Mouse (Mus musculus) heart, adult 18-20 months (tissue): ENCODE measurements around the gene Cntnap5a. TPM values are rescaled to one million over a fixed set of nuclear protein-coding genes. Genes with fewer than 3 reads are reported as not detected.
"Not testable (repeated sequence)": the region's sequence is repeated elsewhere in the genome, so short reads cannot be mapped to it uniquely, and the experiment has no call there.

ENCODE experiments used
- DNase-seq, 2 experiments: peaks; one replicate each; pipeline ENCODE4 v3.0.0; 2021 to 2022; ENCODE audit warnings: mixed read lengths in 1 of 2
- total RNA-seq, 2 experiments: library from RNA; stranded (reverse); gene quantifications; 2 replicates each; pipeline ENCODE4 v1.2.3; 2021

The Cntnap5a gene
- total RNA-seq, 2 experiments from 2014 or later, result 0.02 TPM; not detected in 1

DNA sequence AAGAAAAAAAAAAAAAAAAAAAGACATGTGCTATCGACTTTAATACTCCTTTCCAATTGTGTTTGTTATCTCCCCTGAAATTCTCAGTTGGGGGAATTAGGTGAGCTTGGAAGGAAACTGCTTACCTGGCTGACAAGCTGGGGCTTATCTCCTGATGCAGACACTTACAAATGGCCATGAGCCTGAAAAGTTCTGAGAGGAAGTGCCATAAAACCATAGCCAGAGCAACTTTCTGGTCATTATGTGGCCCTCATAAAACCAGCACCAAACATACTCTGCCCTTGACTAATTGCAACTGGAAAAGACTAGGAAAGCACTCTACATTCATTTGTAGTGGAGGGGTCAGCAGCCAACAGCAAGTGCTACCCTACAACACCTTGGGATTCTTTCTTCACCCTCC, 359.5 kb downstream of the Cntnap5a start:
- DNase-seq, result no peak

GRCm38 (mm10) chr1:116107010-116107723, 422.6 kb downstream of the Cntnap5a start:
- DNase-seq, result no peak

DNA sequence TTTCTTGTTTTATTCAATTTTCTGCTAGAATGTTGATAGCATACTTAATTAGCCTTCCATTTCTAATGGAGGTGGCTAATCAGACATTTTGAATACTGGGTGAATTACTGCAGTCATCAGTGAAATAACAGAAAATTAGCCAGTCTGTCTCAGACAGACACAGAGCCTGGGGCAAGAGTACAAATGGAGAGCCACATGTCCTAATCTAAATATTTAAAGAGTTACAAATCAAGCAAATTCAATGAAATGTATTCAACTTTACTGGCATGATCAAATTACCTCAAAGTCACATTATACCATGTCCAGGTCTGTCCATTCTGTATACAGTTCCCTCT, 423.1 kb downstream of the Cntnap5a start:
- no peak for DNase-seq

- DNase-seq, result no peak
These were observed 423.8 kb downstream of the Cntnap5a start for GRCm38 (mm10) chr1:116108381-116108780.

DNA sequence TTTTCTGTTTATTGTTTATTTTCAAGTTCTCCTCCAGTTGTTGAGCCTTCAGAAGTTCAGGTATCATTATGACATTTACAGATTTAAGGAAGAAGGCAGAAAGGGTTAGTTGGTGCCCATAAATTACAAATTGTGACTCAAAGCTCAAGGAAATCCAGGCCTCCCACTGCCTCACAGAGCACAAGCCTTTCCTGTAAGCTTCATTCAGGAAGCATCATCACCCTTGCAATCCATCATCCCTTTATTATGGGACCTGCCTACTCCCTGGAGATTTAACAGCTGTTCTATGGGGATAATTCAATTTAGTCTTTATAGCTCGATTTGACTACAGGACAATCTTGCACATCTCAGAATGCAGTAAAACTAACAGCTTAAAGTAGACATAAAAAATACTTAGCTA, 441.2 kb downstream of the Cntnap5a start:
- DNase-seq, result no peak

GRCm38 (mm10) chr1:116127085-116127484, 442.5 kb downstream of the Cntnap5a start:
- DNase-seq, result no peak

- DNase-seq, result no peak
These were observed 444.1 kb downstream of the Cntnap5a start for GRCm38 (mm10) chr1:116128450-116129246.

DNA sequence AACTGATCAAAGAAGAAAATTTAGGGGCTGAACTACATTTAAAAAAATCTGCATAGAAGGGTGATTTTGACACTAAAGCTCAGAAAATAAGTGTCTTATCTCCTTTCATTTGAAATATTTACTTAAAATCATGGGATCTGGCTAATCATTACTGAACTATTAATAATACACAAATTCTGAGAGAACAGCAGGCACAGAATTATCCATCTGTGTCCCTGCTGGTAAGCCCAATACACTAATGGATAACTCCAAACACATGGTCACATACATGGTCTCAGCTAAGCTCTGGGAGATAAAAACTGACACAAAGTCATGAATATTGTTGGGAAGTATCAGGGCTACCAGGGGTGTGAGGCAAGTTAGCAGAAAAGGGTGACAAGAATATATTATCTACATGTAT, 447.9 kb downstream of the Cntnap5a start:
- no peak for DNase-seq

DNA sequence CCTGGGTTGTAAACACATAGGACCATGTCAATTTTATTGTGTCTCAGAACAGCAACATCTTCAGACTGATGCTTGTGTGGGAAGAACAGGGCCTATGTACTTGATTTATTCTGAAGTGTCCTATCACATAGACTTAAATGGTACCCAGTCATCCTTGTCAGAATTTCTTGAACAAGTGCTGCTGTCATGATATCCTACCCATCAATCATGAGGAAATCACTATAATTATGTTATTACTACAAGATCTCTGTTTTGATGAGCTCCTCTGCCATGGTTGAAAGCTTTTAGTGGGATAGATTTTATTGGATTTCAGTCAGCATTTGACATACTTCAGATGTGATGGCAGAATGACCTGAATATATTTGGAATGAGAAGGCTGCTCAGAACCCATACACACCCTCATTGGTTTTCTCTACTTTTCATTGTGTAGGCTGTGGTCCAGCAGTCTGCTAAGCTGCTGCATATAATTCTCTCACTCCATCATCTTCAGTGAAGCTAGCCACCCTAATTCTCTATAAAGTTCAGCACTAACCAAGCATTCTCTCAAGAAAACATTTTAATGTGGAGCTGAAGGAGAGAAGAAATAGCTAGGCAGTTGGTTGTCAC, 465.3 kb downstream of the Cntnap5a start:
- no peak for DNase-seq

DNA sequence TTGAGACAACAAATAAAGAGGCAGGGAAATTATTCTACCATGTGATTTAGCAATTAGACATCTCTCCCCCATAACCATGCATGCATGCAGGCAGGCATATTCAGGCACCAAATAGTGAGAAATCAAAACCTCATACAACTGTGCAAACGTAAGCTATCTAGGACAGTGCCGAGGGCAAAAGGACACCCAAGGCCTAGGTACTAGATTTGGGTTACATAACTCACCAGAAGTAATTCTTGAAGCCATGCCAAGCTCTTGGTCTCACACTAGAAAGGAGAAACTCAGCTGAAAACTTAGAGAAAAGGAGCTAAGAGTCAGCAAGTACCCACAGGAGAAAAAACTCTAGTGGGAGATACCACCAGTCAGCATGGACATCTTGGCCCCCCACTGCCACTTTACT, 499.9 kb downstream of the Cntnap5a start:
- no peak for DNase-seq

DNA sequence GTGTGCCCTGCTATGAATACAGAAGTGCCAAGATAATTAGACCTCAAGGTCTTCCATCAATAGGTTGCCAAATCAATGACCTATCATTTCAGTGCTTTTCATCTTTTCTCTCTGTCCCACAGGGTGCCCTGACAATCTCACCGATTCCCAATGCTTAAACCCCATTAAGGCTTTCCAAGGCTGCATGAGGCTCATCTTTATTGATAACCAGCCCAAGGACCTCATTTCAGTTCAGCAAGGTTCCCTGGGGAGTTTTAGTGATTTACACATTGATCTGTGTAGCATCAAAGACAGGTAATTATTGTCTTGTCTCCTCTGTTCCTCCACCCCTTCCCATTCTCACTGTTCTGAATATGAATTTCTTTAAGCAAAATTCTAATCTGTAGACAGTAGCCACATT, 503.6 kb downstream of the Cntnap5a start:
- not testable (repeated sequence) for DNase-seq

DNA sequence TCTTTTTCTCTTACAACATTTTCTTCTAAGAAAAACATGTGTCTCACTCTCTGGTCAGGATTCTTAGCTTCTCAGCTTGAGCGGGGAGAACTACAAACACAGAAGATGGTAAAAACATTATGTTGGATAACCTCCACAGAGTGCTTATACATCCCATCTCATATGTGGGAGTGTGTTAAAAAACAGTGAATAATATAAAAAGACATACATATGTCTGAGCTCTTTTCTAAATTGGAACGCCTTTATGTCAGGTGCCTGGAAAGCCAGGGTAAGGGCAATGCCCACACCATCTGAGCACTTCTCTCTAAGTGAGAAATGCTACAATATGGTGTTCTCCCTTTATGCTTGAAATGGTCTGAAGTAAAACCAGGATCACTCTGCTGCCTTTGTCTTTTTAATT, 507.7 kb downstream of the Cntnap5a start:
- no peak for DNase-seq

DNA sequence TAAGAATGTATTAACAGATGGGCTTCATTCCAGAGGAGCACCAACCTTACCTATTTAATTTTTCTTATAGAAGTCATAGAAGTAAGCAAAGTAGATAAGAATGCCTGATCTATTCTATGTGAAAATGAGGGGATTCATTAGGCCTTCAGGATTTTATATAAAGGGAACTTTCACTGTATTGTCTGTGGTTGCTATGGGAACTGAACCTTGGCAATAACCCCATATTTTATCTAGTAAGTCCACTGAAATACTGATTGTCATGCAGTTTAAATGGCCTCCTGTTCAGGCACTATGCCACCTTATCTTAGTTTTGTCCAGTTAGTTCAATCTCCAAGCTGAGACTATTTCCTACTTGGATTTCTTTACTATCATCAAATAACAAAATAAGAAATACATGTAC, 532.3 kb downstream of the Cntnap5a start:
- no peak for DNase-seq

GRCm38 (mm10) chr1:116240538-116240937, 556.0 kb downstream of the Cntnap5a start:
- no peak for DNase-seq

- DNase-seq, result no peak
These were observed 559.3 kb downstream of the Cntnap5a start for GRCm38 (mm10) chr1:116243856-116244255.

DNA sequence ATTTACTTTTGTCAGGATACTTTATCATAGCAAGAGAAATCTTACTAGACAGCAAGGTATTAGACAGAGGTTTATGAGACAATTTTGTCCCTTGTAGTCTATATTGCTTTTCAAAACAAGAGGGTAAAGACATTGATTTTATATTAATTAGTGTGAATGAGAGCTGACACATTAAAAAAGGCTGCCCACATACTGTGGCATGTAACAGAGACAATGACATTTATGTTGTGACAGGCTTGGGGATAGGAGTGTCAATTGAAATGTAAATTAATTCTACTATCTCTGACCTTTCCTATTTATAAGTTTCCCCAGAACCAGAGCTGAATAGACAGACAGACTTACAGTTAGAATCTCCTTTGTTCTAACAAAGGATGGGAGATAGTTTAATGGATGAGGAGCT, 596.6 kb downstream of the Cntnap5a start:
- no peak for DNase-seq

- DNase-seq, result no peak
These were observed 599.4 kb downstream of the Cntnap5a start for GRCm38 (mm10) chr1:116283968-116284367.

GRCm38 (mm10) chr1:116306555-116306954, 622.0 kb downstream of the Cntnap5a start:
- DNase-seq, result no peak

DNA sequence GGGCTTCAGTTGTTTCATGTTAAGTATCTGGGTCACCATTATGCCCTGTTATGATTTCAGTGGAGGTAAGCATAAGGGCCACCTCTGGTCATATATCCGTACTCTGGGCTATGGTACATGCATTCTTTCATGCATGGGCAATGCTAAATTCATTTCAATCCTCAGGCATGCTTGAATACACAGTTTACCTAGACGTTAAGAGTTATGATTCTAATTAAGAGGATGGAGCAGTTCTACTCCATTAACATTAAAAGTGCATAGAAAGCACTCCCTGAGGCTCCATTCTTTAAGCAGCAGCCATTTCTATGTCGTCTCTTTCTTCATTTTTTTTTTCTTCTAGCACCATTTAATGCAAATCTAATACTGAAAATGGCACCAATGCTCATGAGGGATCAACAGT, 627.0 kb downstream of the Cntnap5a start:
- no peak for DNase-seq

GRCm38 (mm10) chr1:116313269-116313668, 628.7 kb downstream of the Cntnap5a start:
- peak in 1 of 2 experiments; percentile 2 for DNase-seq

GRCm38 (mm10) chr1:116324505-116324904, 639.9 kb downstream of the Cntnap5a start:
- no peak for DNase-seq

DNA sequence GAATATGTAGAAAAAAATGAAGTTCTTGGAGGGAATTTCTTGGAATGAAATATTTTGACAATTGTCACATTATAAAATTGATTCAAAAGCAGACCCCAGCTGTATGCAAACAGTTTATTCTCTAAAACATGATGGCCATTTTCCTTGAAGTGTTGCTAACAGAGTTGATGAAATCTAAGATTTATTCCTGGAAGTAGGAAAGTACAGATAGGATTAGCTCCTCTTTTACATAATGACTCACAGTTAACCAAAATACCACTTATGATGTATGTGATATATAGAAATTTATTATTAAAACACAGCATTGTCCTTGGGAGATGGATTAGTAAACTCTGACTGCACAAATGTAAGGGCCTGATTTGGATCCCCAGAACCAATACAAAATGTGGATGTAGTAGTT, 669.1 kb downstream of the Cntnap5a start:
- DNase-seq, result no peak

- DNase-seq, result no peak
These were observed 681.0 kb downstream of the Cntnap5a start for GRCm38 (mm10) chr1:116365606-116366005.
